Mouse (Mus musculus) forebrain, embryonic 15.5 days (tissue): ENCODE data around the gene Prf1. TPM values are rescaled to one million over a fixed set of nuclear protein-coding genes. Genes with fewer than 3 reads are reported as not detected.

Experiments
- ATAC-seq: fragments of 200-750 bp; cut with Nextera tagmentation; replicated peaks from 2 replicates; pipeline ENCODE4 v1.8.0; 2017; ENCODE audit warnings: mild to moderate bottlenecking, moderate TSS enrichment, moderate library complexity
- H3K27ac ChIP-seq: fragments of 300-500 bp; sonication (generic); replicated peaks from 2 replicates; pipeline ENCODE4 v1.5.1; 2015; ENCODE audit warnings: mild to moderate bottlenecking, inconsistent platforms
- H3K27me3 ChIP-seq: fragments of 300-500 bp; sonication (generic); 2 replicates; pipeline ENCODE4 v1.6.1; 2015; ENCODE audit warnings: inconsistent platforms
- H3K36me3 ChIP-seq: fragments of 300-500 bp; sonication (generic); 2 replicates; pipeline ENCODE4 v1.6.1; 2015; ENCODE audit warnings: mild to moderate bottlenecking, inconsistent platforms
- H3K4me1 ChIP-seq: fragments of 300-500 bp; sonication (generic); 2 replicates; pipeline ENCODE4 v1.6.1; 2015; ENCODE audit warnings: inconsistent platforms
- H3K4me2 ChIP-seq: fragments of 300-500 bp; sonication (generic); replicated peaks from 2 replicates; pipeline ENCODE4 v1.6.1; 2015; ENCODE audit warnings: mild to moderate bottlenecking, inconsistent platforms
- H3K4me3 ChIP-seq: fragments of 300-500 bp; sonication (generic); 2 replicates; pipeline ENCODE4 v1.5.1; 2015; ENCODE audit warnings: mild to moderate bottlenecking, inconsistent platforms
- H3K9ac ChIP-seq: fragments of 300-500 bp; sonication (generic); replicated peaks from 2 replicates; pipeline ENCODE4 v1.6.1; 2015; ENCODE audit warnings: mild to moderate bottlenecking, inconsistent platforms
- H3K9me3 ChIP-seq: fragments of 300-500 bp; sonication (generic); 2 replicates; pipeline ENCODE4 v1.6.1; 2016; ENCODE audit warnings: inconsistent platforms
- WGBS: fragments of 180-500 bp; shearing (Covaris S2); methylation state at CpG from one replicate; pipeline ENCODE4 v1.1.7; 2015; ENCODE audit warnings: mixed read lengths; 5-methylcytosine and 5-hydroxymethylcytosine counted together
- polyA plus RNA-seq: library from polyadenylated mRNA; unstranded; fragments of >200 nt; fragmentation: Nextera tagmentation; extraction: Ambion mirVana; gene quantifications from 2 replicates; pipeline ENCODE4 v1.2.1, GENCODE M21; 2015

Gene Prf1
- polyA plus RNA-seq, 1 experiment from 2014 or later, result not detected

DNA sequence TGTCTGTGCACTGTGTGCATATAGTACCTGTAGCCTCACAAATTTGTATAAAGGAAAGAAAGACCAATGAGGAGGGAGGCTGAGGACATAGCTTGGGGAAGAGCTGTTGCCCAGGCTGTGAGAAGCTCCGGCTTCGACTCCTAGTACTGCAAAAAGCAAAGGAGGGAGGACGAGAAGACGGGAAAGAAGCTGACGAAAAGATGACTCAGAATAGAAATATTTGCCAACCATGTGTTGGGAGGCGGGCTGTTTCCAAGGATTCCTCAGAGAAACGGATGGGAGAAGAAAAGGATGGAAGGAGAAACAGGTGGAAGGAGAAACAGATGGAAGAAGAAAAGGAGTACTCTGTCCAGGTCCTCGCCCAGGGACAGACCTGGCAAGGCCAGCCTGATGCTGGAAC is 3.4 kb upstream of the Prf1 start:
- 73% methylated on average over 8 of the region's 8 CpGs for WGBS
- Histone ChIP-seq H3K4me2 (no peak overlapping the region), H3K4me1 (no peaks in the 10 kb centered on the region), H3K9ac (no peak overlapping the region), H3K36me3 (no peaks in the 10 kb centered on the region), H3K9me3 (no peaks in the 10 kb centered on the region), H3K4me3 (no peak overlapping the region), H3K27me3 (no peaks in the 10 kb centered on the region), H3K27ac (no peak overlapping the region)
- no peak for ATAC-seq

DNA sequence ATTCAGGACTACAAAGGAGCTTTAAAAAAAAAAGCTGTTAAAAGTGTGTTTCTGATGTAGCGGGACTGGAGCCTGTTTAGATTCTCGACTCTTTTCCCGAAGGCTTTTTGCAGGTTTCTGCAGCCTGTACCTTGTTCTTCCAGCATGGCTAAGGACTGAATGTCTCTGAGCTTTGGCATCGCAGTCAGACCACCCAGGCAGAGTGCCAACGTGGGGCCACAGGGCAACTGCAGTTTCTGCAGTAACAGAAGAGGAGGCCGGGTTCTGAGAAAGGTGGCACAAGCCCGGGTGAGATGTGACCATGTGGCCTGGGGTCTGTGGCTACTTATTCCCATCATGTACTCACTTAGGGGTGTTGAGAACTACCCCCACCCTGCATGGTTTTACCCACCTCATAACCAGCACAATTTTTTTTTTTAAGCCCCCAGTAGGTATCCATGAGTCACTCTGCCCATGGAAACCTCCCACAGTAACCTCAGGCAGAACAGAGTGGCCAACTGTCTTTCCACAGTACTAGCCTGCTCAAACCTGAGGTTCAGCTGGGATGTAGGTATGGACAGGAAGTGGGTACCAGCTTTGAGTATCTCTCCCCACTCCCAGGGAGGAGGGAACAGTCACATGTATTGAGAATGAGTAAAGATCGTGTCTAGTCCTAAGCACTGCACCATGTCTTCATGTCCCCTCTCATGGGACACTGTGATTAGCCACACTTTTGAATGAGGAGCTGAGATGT is 754 bp upstream of the Prf1 start:
- Histone ChIP-seq H3K9me3 (no peaks in the 10 kb centered on the region), H3K9ac (no peak overlapping the region), H3K4me1 (no peaks in the 10 kb centered on the region), H3K36me3 (no peaks in the 10 kb centered on the region), H3K27ac (no peak overlapping the region), H3K4me2 (no peak overlapping the region), H3K27me3 (no peaks in the 10 kb centered on the region), H3K4me3 (no peak overlapping the region)
- no peak for ATAC-seq
- 84% methylated on average over 8 of the region's 8 CpGs for WGBS

DNA sequence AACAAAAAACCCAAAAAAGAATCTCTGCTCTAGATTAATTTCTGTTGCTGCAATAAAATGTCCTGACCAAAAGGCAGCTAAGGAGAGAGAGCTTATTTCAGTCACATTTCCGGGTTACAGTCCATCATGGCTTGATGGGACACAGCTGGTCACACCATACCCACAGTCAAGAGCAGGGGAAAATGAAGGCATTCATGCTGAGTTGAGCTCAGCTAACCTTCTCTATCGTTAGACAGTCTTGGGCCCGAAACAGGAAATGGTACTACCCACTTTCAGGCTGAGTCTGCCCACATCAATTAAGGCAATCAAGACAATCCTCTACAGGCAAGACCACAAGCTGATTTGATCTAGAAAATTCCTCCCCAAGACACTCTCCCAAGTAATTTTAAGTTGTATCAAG is 3.4 kb downstream of the Prf1 start:
- Histone ChIP-seq H3K4me1 (no peaks in the 10 kb centered on the region), H3K27me3 (no peaks in the 10 kb centered on the region), H3K9ac (no peak overlapping the region), H3K27ac (no peak overlapping the region), H3K4me2 (no peak overlapping the region), H3K4me3 (no peak overlapping the region), H3K36me3 (no peaks in the 10 kb centered on the region), H3K9me3 (no peaks in the 10 kb centered on the region)
- WGBS, result 81% methylated on average over 3 of the region's 3 CpGs
- ATAC-seq, result no peak

DNA sequence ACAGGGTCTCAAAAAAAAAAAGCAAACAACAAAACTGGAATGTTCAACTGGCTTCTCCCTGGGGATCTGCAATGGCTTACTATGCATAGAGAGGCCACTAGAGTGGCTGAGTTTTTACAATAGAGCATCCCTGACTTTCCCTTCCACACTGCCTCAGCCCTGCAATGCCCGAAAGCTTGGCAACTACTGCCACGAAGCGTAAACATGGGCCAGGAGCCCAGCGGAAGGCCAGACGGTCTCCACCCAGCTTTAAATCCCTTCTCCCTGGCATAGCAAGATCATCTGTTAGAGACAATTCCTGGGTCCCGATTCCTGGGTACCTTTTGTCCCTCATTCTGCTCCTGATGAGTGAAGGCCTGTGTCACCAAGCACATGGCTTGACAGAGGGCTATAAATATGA is 6.4 kb downstream of the Prf1 start:
- Histone ChIP-seq H3K27ac (no peak overlapping the region), H3K4me2 (no peak overlapping the region), H3K9me3 (no peaks in the 10 kb centered on the region), H3K4me1 (no peaks in the 10 kb centered on the region), H3K9ac (no peak overlapping the region), H3K27me3 (no peaks in the 10 kb centered on the region), H3K36me3 (no peaks in the 10 kb centered on the region), H3K4me3 (no peak overlapping the region)
- no peak for ATAC-seq
- 65% methylated on average over 6 of the region's 6 CpGs for WGBS

DNA sequence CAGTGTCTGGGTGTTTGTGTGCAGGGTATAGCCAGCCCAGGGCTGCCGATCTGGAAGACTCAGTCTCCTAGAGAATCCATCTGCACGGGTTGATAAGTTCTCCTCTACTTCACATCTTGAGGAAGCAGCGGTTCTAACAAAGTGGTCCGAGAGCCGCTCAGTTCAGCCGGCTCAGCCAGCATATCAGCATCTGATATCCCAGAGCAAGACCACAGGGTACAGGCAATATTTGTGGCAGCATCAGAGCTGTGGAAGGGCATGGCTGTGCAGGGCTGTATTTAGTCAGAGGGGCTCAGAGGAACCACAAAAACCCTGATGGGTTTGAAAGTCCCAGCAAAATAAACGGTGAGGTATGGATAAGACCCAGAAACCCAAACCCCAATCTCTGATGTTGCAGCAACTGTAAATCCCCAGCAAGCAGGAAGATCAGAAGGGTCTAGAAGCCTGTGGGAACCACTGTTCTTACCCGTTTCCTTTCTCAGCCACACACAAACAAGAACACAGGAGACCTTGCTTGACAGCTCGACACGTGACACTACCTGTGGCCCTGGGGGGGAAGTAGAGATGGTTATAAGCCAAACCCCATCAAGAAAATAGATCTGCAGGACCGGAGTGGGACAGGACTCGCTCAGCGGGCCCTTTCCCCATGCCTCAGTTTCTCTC is 8.4 kb downstream of the Prf1 start:
- ATAC-seq, result no peak
- H3K27ac ChIP-seq, result no peak overlapping the region
- no peaks in the 10 kb centered on the region for H3K36me3 ChIP-seq
- 84% methylated on average over 13 of the region's 13 CpGs for WGBS
- H3K4me3 ChIP-seq, result no peak overlapping the region
- no peaks in the 10 kb centered on the region for H3K27me3 ChIP-seq
- no peak overlapping the region for H3K4me2 ChIP-seq
- H3K9ac ChIP-seq, result no peak overlapping the region
- H3K9me3 ChIP-seq, result no peaks in the 10 kb centered on the region
- H3K4me1 ChIP-seq, result no peaks in the 10 kb centered on the region

DNA sequence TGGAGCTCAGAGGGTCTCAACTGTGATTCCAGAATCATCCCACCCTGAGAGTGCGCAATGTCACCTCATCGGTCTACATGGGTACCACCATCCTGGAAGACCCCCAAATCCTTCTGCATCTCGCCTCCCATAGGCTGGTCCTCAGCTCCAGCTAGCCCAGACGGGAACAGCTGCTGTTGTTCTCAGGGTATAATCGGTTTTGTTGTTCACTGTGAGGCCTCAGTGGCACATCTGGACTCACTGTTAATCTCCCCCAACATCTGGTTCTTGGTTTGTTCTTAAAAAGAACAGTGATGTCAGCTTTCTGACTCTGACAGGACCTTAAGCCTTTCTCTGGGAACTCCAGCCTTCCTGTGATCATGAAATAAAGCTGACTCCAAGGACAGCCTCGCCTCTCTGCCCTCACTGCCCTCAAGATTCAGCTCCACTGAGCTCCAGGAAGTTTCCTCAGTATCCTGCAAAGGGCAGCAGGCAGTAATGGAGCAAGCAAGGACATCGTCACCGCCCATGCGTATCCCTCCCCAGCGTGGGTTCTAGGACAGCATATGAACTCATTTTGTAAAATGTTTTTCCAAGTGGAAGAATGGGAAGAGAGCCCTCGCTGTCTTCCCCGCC is 11.2 kb downstream of the Prf1 start:
- Histone ChIP-seq H3K9ac (no peak overlapping the region), H3K27ac (no peak overlapping the region), H3K4me1 (no peaks in the 10 kb centered on the region), H3K27me3 (no peaks in the 10 kb centered on the region), H3K36me3 (no peaks in the 10 kb centered on the region), H3K4me2 (no peak overlapping the region), H3K9me3 (no peaks in the 10 kb centered on the region), H3K4me3 (no peak overlapping the region)
- ATAC-seq, result no peak
- 69% methylated on average over 12 of the region's 12 CpGs for WGBS

DNA sequence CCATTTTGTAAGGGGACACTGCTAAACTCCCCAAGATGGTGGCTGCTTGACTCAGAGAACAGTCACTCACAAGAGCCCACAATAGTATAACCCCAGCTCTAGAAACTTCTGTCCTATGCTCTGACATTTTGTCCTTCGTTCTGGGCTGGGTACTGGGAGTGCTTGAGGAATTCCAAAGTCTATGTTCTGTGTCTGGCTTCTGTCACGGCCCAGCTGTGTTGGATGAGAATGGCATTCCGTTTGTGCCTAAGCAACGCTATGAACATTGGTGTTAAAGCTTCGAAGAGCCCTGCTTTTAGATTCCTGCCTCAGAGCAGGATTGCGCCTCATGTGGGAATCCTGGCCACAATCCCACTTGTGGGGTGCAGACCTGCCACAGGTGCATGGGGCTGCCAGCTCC is 14.5 kb downstream of the Prf1 start:
- Histone ChIP-seq H3K4me3 (no peak overlapping the region), H3K27me3 (no peaks in the 10 kb centered on the region), H3K4me2 (no peak overlapping the region), H3K27ac (no peak overlapping the region), H3K9ac (no peak overlapping the region), H3K4me1 (no peaks in the 10 kb centered on the region), H3K36me3 (no peaks in the 10 kb centered on the region), H3K9me3 (no peaks in the 10 kb centered on the region)
- no peak for ATAC-seq
- 90% methylated on average over 6 of the region's 6 CpGs for WGBS

DNA sequence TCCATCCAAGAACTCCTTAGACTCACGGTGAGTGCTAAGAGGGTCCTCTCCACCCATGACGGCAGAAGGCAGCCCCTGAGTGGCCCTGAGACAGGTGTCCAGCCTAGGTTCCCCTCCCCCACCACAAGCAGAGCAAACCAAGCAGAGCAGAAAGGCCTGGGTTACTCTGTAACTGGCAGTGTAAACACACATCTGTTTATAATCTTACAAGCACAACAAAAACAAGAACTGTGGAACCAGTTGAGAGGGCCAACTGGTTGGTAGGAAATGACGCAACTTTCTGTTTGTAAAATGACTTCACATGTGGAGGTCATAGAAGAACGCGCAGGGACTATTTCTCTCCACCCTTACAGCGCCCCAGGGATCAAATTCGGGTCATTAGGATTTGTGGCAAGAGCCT is 15.1 kb downstream of the Prf1 start:
- Histone ChIP-seq H3K36me3 (no peaks in the 10 kb centered on the region), H3K27ac (no peak overlapping the region), H3K9me3 (no peaks in the 10 kb centered on the region), H3K9ac (no peak overlapping the region), H3K4me1 (no peaks in the 10 kb centered on the region), H3K4me2 (no peak overlapping the region), H3K27me3 (no peaks in the 10 kb centered on the region), H3K4me3 (no peak overlapping the region)
- no peak for ATAC-seq
- WGBS, result 71% methylated on average over 7 of the region's 7 CpGs

DNA sequence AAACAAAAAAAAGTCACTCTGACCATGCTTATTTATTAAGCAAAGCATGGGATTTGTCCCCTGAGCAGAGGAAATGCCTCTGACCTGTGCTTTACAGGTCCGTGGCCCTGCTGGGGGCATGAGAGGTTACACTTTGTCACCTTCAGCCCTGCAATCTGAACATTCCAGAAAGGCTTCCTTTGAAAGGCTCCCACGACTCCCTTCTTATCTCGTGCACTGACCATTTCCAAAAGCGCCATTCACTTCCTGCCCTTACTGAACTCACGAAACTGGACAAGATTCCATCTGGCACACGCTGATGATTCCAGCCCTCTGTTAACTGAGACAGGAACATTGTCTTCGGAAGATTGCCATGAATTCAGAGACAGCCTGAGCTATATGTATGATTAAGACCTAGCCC is 16.1 kb downstream of the Prf1 start:
- no peak for ATAC-seq
- H3K9me3 ChIP-seq, result no peaks in the 10 kb centered on the region
- H3K27ac ChIP-seq, result no peak overlapping the region
- no peaks in the 10 kb centered on the region for H3K4me1 ChIP-seq
- H3K4me3 ChIP-seq, result no peak overlapping the region
- no peaks in the 10 kb centered on the region for H3K36me3 ChIP-seq
- WGBS, result 78% methylated on average over 7 of the region's 7 CpGs
- no peak overlapping the region for H3K4me2 ChIP-seq
- H3K9ac ChIP-seq, result no peak overlapping the region
- H3K27me3 ChIP-seq, result no peaks in the 10 kb centered on the region

DNA sequence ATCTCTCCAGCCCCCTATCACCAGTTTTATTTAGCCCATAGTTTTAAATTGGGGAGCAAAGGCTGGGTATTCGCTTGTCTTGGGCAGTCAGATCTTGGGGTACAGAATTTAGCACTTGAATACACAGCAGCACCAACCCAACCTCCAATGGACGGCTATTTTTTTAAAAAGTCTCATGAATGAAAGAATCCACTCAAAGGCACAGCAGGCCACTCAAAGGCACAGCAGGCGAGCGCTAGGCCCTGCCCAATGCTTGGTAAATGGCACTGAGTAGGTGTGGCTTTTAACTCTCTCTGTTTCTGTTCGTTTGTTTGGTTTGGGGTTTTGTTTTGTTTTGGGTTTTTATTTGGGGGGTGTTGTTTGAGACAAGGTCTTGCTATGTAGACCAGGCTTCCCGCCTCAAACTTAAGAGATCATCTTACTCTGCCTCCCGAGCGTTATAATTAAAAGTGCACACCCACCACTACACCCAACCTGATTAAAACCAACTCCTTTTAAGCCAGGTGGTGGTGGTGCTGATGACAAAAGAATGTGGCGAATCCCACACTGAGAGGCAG is 17.8 kb downstream of the Prf1 start:
- Histone ChIP-seq H3K4me2 (no peak overlapping the region), H3K36me3 (no peaks in the 10 kb centered on the region), H3K9me3 (no peaks in the 10 kb centered on the region), H3K9ac (no peak overlapping the region), H3K4me1 (no peaks in the 10 kb centered on the region), H3K27ac (no peak overlapping the region), H3K4me3 (no peak overlapping the region), H3K27me3 (no peaks in the 10 kb centered on the region)
- no peak for ATAC-seq
- WGBS, result 12% methylated on average over 9 of the region's 9 CpGs

DNA sequence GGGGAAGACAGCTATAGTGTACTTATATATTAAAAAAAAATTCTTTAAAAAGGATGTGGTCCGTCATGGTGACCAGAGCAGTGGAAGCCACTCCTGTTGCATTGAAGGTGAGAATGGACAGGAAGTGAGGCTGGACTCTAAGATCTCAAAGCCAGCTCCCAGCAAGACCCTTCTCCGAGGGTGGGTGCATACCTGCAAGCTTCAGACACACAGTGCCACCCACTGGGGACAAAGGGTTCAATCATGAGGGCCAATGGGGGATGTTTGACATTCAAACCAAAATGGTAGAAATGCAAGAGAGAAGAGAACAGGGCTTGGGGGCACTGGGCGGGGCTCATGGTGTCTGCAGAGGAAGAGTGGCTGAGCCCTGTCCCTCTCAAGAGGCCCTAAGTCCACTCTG is 20.9 kb downstream of the Prf1 start:
- no peak overlapping the region for H3K4me2 ChIP-seq
- no peaks in the 10 kb centered on the region for H3K4me1 ChIP-seq
- no peak for ATAC-seq
- no peak overlapping the region for H3K9ac ChIP-seq
- H3K27ac ChIP-seq, result no peak overlapping the region
- H3K36me3 ChIP-seq, result no peaks in the 10 kb centered on the region
- WGBS, result 88% methylated on average over 3 of the region's 3 CpGs
- no peaks in the 10 kb centered on the region for H3K27me3 ChIP-seq
- H3K9me3 ChIP-seq, result no peaks in the 10 kb centered on the region
- no peak overlapping the region for H3K4me3 ChIP-seq

DNA sequence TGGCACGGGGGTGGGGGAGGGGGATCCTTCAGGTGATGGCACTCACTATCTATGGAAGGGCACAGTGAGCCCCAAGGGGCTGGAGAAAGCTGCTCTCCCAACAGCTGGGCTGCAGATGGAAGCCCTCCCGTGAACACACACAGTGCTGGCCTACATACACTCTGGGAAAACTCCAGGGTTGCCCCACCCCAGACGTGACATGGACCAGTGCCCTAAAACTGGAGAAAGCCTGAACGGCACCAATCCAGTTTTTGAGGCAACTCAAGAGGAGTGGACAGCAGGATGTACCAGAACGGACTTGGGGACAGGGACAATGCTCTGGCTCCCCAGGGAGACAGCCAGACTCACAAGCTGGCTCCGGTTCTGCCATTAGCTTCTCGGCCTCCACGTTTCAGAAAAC is 27.1 kb downstream of the Prf1 start:
- Histone ChIP-seq H3K4me3 (no peak overlapping the region), H3K9me3 (no peaks in the 10 kb centered on the region), H3K27me3 (no peaks in the 10 kb centered on the region), H3K4me1 (peaks cover 3% of the 10 kb centered on the region; the same call in 1 of the 2 replicates), H3K36me3 (no peaks in the 10 kb centered on the region), H3K9ac (no peak overlapping the region), H3K4me2 (no peak overlapping the region), H3K27ac (no peak overlapping the region)
- ATAC-seq, result no peak
- WGBS, result 80% methylated on average over 8 of the region's 8 CpGs
